Mouse (Mus musculus): ENCODE data around the gene Pfkfb3. TPM values are rescaled to one million over a fixed set of nuclear protein-coding genes. Genes with fewer than 3 reads are reported as not detected.

Pfkfb3 gene
- polyA plus RNA-seq (2017; shearing (Covaris generic)), result 12.7 TPM

DNA sequence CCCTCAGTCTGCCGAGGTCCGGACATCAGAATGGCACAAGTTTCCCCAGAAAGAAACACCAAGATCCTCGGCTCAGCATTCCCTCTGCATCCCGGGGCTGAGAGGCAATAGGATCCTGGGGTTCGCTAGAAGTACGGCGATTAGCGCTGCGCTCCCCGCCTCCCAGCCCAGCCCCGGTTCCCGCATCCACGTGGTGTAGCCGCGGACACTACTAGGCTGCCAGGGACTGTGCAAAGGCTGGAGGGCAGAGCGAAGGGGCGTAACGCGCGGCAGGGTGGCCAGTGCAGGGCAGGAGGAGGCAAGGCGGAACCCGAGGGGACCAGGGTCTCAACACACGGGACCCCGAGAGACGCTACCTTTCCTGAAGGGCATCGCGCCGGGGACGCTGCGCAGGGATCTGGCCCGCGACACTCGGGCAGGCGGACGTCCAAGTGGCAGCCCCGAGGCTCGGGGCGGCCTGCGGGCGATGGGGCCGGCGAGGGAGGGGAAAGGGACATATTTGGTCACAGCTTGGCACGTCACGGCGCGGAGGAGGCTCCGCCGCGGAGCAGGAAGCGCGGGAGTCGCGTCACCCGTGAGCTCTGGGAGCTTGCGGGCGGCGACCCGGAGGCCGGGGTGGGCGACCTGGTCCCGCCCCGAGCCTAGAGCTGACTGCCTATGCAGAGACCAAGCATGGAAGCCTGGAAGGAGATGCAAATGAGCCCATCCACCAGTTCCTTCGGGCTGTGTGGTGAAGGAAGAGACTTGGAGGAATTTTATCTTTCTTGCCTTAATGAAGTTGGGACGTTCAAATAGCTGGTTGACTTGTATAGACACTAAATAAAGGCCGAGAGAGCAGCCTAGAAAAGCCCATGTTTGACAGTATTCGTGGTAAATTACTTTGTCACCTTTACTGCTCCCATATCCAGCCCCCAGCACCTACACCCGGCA, at the start of gene Pfkfb3:
Gene Pfkfb3, minus strand, starts transcription at position 607 of the 930 bp plus-strand sequence.

Other genes with a start within 250 kb of the Pfkfb3 start
- gene Rbm17, start 50.1 kb upstream of the Pfkfb3 start, polyA plus RNA-seq (2017; shearing (Covaris generic)), result 145 TPM
- gene Gm17490, start 72.2 kb upstream of the Pfkfb3 start, polyA plus RNA-seq (2017; shearing (Covaris generic)), result not detected
- gene Il2ra, start 88.7 kb upstream of the Pfkfb3 start, polyA plus RNA-seq (2017; shearing (Covaris generic)), result 10.7 TPM
- gene Il15ra, start 151.2 kb upstream of the Pfkfb3 start, polyA plus RNA-seq (2017; shearing (Covaris generic)), result 7.2 TPM
- 51.6 TPM for gene Fbh1, start 223.5 kb upstream of the Pfkfb3 start, polyA plus RNA-seq (2017; shearing (Covaris generic))
- gene Ankrd16, start 223.8 kb upstream of the Pfkfb3 start, polyA plus RNA-seq (2017; shearing (Covaris generic)), result 68.4 TPM